Mouse (Mus musculus) neural tube, embryonic 11.5 days (tissue): Measurements from ENCODE around the gene St6gal1. TPM values are rescaled to one million over a fixed set of nuclear protein-coding genes. Genes with fewer than 3 reads are reported as not detected.

Experiments
- ATAC-seq: fragments of 200-750 bp; cut with Nextera tagmentation; 2 replicates; pipeline ENCODE4 v1.8.0; 2017; ENCODE audit warnings: moderate number of reproducible peaks, mild to moderate bottlenecking, moderate TSS enrichment, moderate library complexity; ENCODE audit not compliant: insufficient read depth, low FRiP score, low TSS enrichment
- DNase-seq: peaks from one replicate; pipeline ENCODE4 v3.0.0-alpha.2; 2015; ENCODE audit warnings: low spot score
- H3K27ac ChIP-seq: fragments of 300-500 bp; sonication (generic); 2 replicates; pipeline ENCODE4 v1.5.1; 2014; ENCODE audit warnings: low read depth, mild to moderate bottlenecking, low read length
- H3K27me3 ChIP-seq: fragments of 300-500 bp; sonication (generic); 2 replicates; pipeline ENCODE4 v1.6.1; 2014; ENCODE audit warnings: mild to moderate bottlenecking, low read length, mixed read lengths; ENCODE audit not compliant: control insufficient read depth, insufficient read depth
- H3K36me3 ChIP-seq: fragments of 300-500 bp; sonication (generic); 2 replicates; pipeline ENCODE4 v1.6.1; 2014; ENCODE audit warnings: mild to moderate bottlenecking, low read length, moderate library complexity, mixed read lengths; ENCODE audit not compliant: control insufficient read depth, insufficient read depth
- H3K4me1 ChIP-seq: fragments of 300-500 bp; sonication (generic); 2 replicates; pipeline ENCODE4 v1.6.1; 2014; ENCODE audit warnings: low read length, mixed read lengths; ENCODE audit not compliant: control insufficient read depth, insufficient read depth
- H3K4me2 ChIP-seq: fragments of 300-500 bp; sonication (generic); 2 replicates; pipeline ENCODE4 v1.6.1; 2014; ENCODE audit warnings: low read depth, mild to moderate bottlenecking, moderate library complexity
- H3K4me3 ChIP-seq: fragments of 300-500 bp; sonication (generic); 2 replicates; pipeline ENCODE4 v1.5.1; 2014; ENCODE audit warnings: low read depth, low read length
- H3K9ac ChIP-seq: fragments of 300-500 bp; sonication (generic); 2 replicates; pipeline ENCODE4 v1.6.1; 2014; ENCODE audit warnings: mild to moderate bottlenecking, low read length
- H3K9me3 ChIP-seq: fragments of 300-500 bp; sonication (generic); 2 replicates; pipeline ENCODE4 v1.6.1; 2016; ENCODE audit warnings: low read length; ENCODE audit not compliant: control insufficient read depth
- WGBS: fragments of 180-500 bp; shearing (Covaris S2); extraction: QIAGEN DNeasy Blood & Tissue Kit; methylation state at CpG from one replicate; pipeline ENCODE4 v1.1.7; 2014; 5-methylcytosine and 5-hydroxymethylcytosine counted together
- polyA plus RNA-seq: library from polyadenylated mRNA; unstranded; fragments of >200 nt; fragmentation: Nextera tagmentation; extraction: Ambion mirVana; gene quantifications from 2 replicates; pipeline ENCODE4 v1.2.1, GENCODE M21; 2014

St6gal1 gene
- polyA plus RNA-seq, 1 experiment from 2014 or later: 39.7 TPM

- DNase-seq (peak; percentile 62), ATAC-seq (no peak)
- Histone ChIP-seq H3K27me3 (no peaks in the 10 kb centered on the region), H3K4me1 (peaks cover 14% of the 10 kb centered on the region), H3K4me3 (peak overlapping the region; percentile 77), H3K9ac (peak overlapping the region; percentile 98), H3K27ac (peak overlapping the region; percentile 87), H3K9me3 (no peaks in the 10 kb centered on the region), H3K4me2 (peak overlapping the region; percentile 92), H3K36me3 (no peaks in the 10 kb centered on the region)
- WGBS: 17% methylated on average over 14 of the region's 14 CpGs
These were observed 2.2 kb downstream of the St6gal1 start for GRCm38 (mm10) chr16:23226601-23227351.

- no peaks in the 10 kb centered on the region for H3K27me3 ChIP-seq
- peak overlapping the region; percentile 92 for H3K4me2 ChIP-seq
- ATAC-seq: no peak
- H3K36me3 ChIP-seq: no peaks in the 10 kb centered on the region
- peaks cover 14% of the 10 kb centered on the region for H3K4me1 ChIP-seq
- H3K27ac ChIP-seq: no peak overlapping the region
- peak overlapping the region; percentile 12; the same call in 1 of the 2 replicates for H3K4me3 ChIP-seq
- WGBS: 33% methylated on average over 6 of the region's 6 CpGs
- DNase-seq: no peak
- H3K9me3 ChIP-seq: no peaks in the 10 kb centered on the region
- no peak overlapping the region for H3K9ac ChIP-seq
These were observed 3.3 kb downstream of the St6gal1 start for GRCm38 (mm10) chr16:23227851-23228250.

GRCm38 (mm10) chr16:23228486-23228885 is 3.9 kb downstream of the St6gal1 start:
- Histone ChIP-seq H3K9ac (no peak overlapping the region), H3K36me3 (peaks cover under 1% of the 10 kb centered on the region; the same call in 1 of the 2 replicates), H3K4me3 (no peak overlapping the region), H3K4me2 (peak overlapping the region; percentile 92; the same call in 1 of the 2 replicates), H3K27ac (no peak overlapping the region), H3K9me3 (no peaks in the 10 kb centered on the region), H3K4me1 (peaks cover 14% of the 10 kb centered on the region), H3K27me3 (no peaks in the 10 kb centered on the region)
- DNase-seq: no peak
- WGBS: 27% methylated on average over 3 of the region's 3 CpGs
- no peak for ATAC-seq

- H3K27me3 ChIP-seq: no peaks in the 10 kb centered on the region
- no peak for DNase-seq
- ATAC-seq: no peak
- no peak overlapping the region for H3K4me3 ChIP-seq
- no peak overlapping the region for H3K9ac ChIP-seq
- peaks cover 11% of the 10 kb centered on the region for H3K4me1 ChIP-seq
- no peaks in the 10 kb centered on the region for H3K9me3 ChIP-seq
- 65% methylated on average over 3 of the region's 3 CpGs for WGBS
- peaks cover 2% of the 10 kb centered on the region; the same call in 1 of the 2 replicates for H3K36me3 ChIP-seq
- H3K27ac ChIP-seq: no peak overlapping the region
- H3K4me2 ChIP-seq: no peak overlapping the region
These were observed 5.4 kb downstream of the St6gal1 start for GRCm38 (mm10) chr16:23229945-23230344.

GRCm38 (mm10) chr16:23231168-23231567 is 6.6 kb downstream of the St6gal1 start:
- no peaks in the 10 kb centered on the region for H3K9me3 ChIP-seq
- H3K27ac ChIP-seq: no peak overlapping the region
- H3K4me2 ChIP-seq: no peak overlapping the region
- H3K4me3 ChIP-seq: no peak overlapping the region
- no peak for DNase-seq
- peaks cover 11% of the 10 kb centered on the region for H3K4me1 ChIP-seq
- ATAC-seq: no peak
- no peak overlapping the region for H3K9ac ChIP-seq
- H3K27me3 ChIP-seq: no peaks in the 10 kb centered on the region
- 53% methylated on average over 4 of the region's 4 CpGs for WGBS
- peaks cover 2% of the 10 kb centered on the region; the same call in 1 of the 2 replicates for H3K36me3 ChIP-seq

GRCm38 (mm10) chr16:23232691-23233090 is 8.2 kb downstream of the St6gal1 start:
- Histone ChIP-seq H3K27ac (no peak overlapping the region), H3K9me3 (no peaks in the 10 kb centered on the region), H3K4me3 (no peak overlapping the region), H3K9ac (no peak overlapping the region), H3K4me1 (peaks cover 8% of the 10 kb centered on the region), H3K36me3 (peaks cover 2% of the 10 kb centered on the region; the same call in 1 of the 2 replicates), H3K27me3 (no peaks in the 10 kb centered on the region), H3K4me2 (no peak overlapping the region)
- ATAC-seq (no peak), DNase-seq (no peak)
- 73% methylated on average over 7 of the region's 7 CpGs for WGBS

- H3K4me2 ChIP-seq: no peak overlapping the region
- peaks cover 2% of the 10 kb centered on the region; the same call in 1 of the 2 replicates for H3K36me3 ChIP-seq
- ATAC-seq: no peak
- DNase-seq: no peak
- H3K4me1 ChIP-seq: peaks cover 3% of the 10 kb centered on the region
- no peaks in the 10 kb centered on the region for H3K9me3 ChIP-seq
- no peak overlapping the region for H3K9ac ChIP-seq
- H3K27ac ChIP-seq: no peak overlapping the region
- no peaks in the 10 kb centered on the region for H3K27me3 ChIP-seq
- WGBS: 89% methylated on average over 10 of the region's 10 CpGs
- H3K4me3 ChIP-seq: no peak overlapping the region
These were observed 9.0 kb downstream of the St6gal1 start for GRCm38 (mm10) chr16:23233496-23233895.

- no peak for ATAC-seq
- no peak for DNase-seq
- Histone ChIP-seq H3K36me3 (peaks cover 2% of the 10 kb centered on the region; the same call in 1 of the 2 replicates), H3K9me3 (no peaks in the 10 kb centered on the region), H3K27me3 (no peaks in the 10 kb centered on the region), H3K4me1 (peaks cover 3% of the 10 kb centered on the region; the same call in 1 of the 2 replicates), H3K27ac (no peak overlapping the region), H3K4me3 (no peak overlapping the region), H3K4me2 (no peak overlapping the region), H3K9ac (no peak overlapping the region)
- 96% methylated on average over 5 of the region's 5 CpGs for WGBS
These were observed 10.0 kb downstream of the St6gal1 start for GRCm38 (mm10) chr16:23234557-23234956.

GRCm38 (mm10) chr16:23235173-23235694 is 10.7 kb downstream of the St6gal1 start:
- Histone ChIP-seq H3K4me3 (no peak overlapping the region), H3K27me3 (no peaks in the 10 kb centered on the region), H3K27ac (no peak overlapping the region), H3K9ac (no peak overlapping the region), H3K4me2 (no peak overlapping the region), H3K36me3 (peaks cover 2% of the 10 kb centered on the region; the same call in 1 of the 2 replicates), H3K9me3 (no peaks in the 10 kb centered on the region), H3K4me1 (peaks cover under 1% of the 10 kb centered on the region; the same call in 1 of the 2 replicates)
- DNase-seq (no peak), ATAC-seq (no peak)
- 70% methylated on average over 7 of the region's 7 CpGs for WGBS
